Mouse (Mus musculus) embryonic facial prominence, embryonic 13.5 days (tissue): ENCODE measurements around the gene Snai3. TPM values are rescaled to one million over a fixed set of nuclear protein-coding genes. Genes with fewer than 3 reads are reported as not detected.

ENCODE experiments used
- ATAC-seq: fragments of 200-750 bp; cut with Nextera tagmentation; 2 replicates; pipeline ENCODE4 v1.8.0; 2017; ENCODE audit warnings: low read depth; ENCODE audit not compliant: insufficient number of reproducible peaks, insufficient read depth, low FRiP score, low TSS enrichment
- H3K27ac ChIP-seq: fragments of 300-500 bp; sonication (generic); 2 replicates; pipeline ENCODE4 v1.5.1; 2015; ENCODE audit warnings: moderate library complexity, mild to moderate bottlenecking, inconsistent platforms
- H3K27me3 ChIP-seq: fragments of 300-500 bp; sonication (generic); 2 replicates; pipeline ENCODE4 v1.6.1; 2015; ENCODE audit warnings: mild to moderate bottlenecking, inconsistent platforms
- H3K36me3 ChIP-seq: fragments of 300-500 bp; sonication (generic); 2 replicates; pipeline ENCODE4 v1.6.1; 2015; ENCODE audit warnings: mild to moderate bottlenecking, inconsistent platforms
- H3K4me1 ChIP-seq: fragments of 300-500 bp; sonication (generic); 2 replicates; pipeline ENCODE4 v1.6.1; 2015; ENCODE audit warnings: inconsistent platforms
- H3K4me2 ChIP-seq: fragments of 300-500 bp; sonication (generic); 2 replicates; pipeline ENCODE4 v1.6.1; 2015; ENCODE audit warnings: moderate library complexity, mild to moderate bottlenecking, inconsistent platforms
- H3K4me3 ChIP-seq: fragments of 300-500 bp; sonication (generic); 2 replicates; pipeline ENCODE4 v1.5.1; 2015; ENCODE audit warnings: mild to moderate bottlenecking, inconsistent platforms
- H3K9ac ChIP-seq: fragments of 300-500 bp; sonication (generic); 2 replicates; pipeline ENCODE4 v1.6.1; 2015; ENCODE audit warnings: mild to moderate bottlenecking, inconsistent platforms
- H3K9me3 ChIP-seq: fragments of 300-500 bp; sonication (generic); 2 replicates; pipeline ENCODE4 v1.6.1; 2016; ENCODE audit warnings: inconsistent platforms
- WGBS: fragments of 180-500 bp; shearing (Covaris S2); methylation state at CpG from one replicate; pipeline ENCODE4 v1.1.7; 2015; ENCODE audit warnings: mixed read lengths; 5-methylcytosine and 5-hydroxymethylcytosine counted together
- polyA plus RNA-seq: library from polyadenylated mRNA; unstranded; fragments of >200 nt; fragmentation: Nextera tagmentation; extraction: Ambion mirVana; gene quantifications from 2 replicates; pipeline ENCODE4 v1.2.1, GENCODE M21; 2015

Snai3 gene
- polyA plus RNA-seq, result 1.2 TPM in 2 replicates

GRCm38 (mm10) chr8:122460524-122461472 is at the start of gene Snai3:
Gene Snai3 (minus strand): TSS chr8:122460733.
- ATAC-seq, result peak; percentile 60; the same call in 1 of the 2 replicates
- H3K4me3 ChIP-seq, result peak within 1 kb of the TSS; percentile 28
- 2% methylated on average over 56 of the region's 56 CpGs for WGBS

GRCm38 (mm10) chr8:122500856-122501255 is 40.3 kb upstream of the Snai3 start:
- 31% methylated on average over 10 of the region's 10 CpGs for WGBS
- H3K9ac ChIP-seq, result no peak overlapping the region
- no peak overlapping the region for H3K4me2 ChIP-seq
- no peaks in the 10 kb centered on the region for H3K27me3 ChIP-seq
- no peaks in the 10 kb centered on the region for H3K4me1 ChIP-seq
- H3K27ac ChIP-seq, result no peak overlapping the region
- no peaks in the 10 kb centered on the region for H3K9me3 ChIP-seq
- no peak overlapping the region for H3K4me3 ChIP-seq
- no peak for ATAC-seq
- H3K36me3 ChIP-seq, result peaks cover 68% of the 10 kb centered on the region

More at GRCm38 (mm10) chr8:122460524-122461472, at the start of gene Snai3:
- Histone ChIP-seq H3K4me2 (peak within 1 kb of the TSS; percentile 56), H3K9ac (peak within 1 kb of the TSS; percentile 37; the same call in 1 of the 2 replicates), H3K27me3 (peaks cover 70% of the 10 kb centered on the region), H3K36me3 (peaks cover 11% of the 10 kb centered on the region), H3K4me1 (peaks cover 27% of the 10 kb centered on the region), H3K9me3 (no peaks in the 10 kb centered on the region), H3K27ac (no peak within 1 kb of the TSS)

GRCm38 (mm10) chr8:122497912-122498311 is 37.4 kb upstream of the Snai3 start:
- Histone ChIP-seq H3K27ac (no peak overlapping the region), H3K27me3 (no peaks in the 10 kb centered on the region), H3K36me3 (peaks cover 85% of the 10 kb centered on the region), H3K9ac (no peak overlapping the region; the same call in 1 of the 2 replicates), H3K4me3 (no peak overlapping the region), H3K4me1 (no peaks in the 10 kb centered on the region), H3K9me3 (no peaks in the 10 kb centered on the region), H3K4me2 (no peak overlapping the region)
- no peak for ATAC-seq
- 65% methylated on average over 17 of the region's 17 CpGs for WGBS

- no peaks in the 10 kb centered on the region for H3K4me1 ChIP-seq
- no peak overlapping the region for H3K4me3 ChIP-seq
- H3K4me2 ChIP-seq, result no peak overlapping the region
- no peak overlapping the region for H3K27ac ChIP-seq
- H3K9me3 ChIP-seq, result no peaks in the 10 kb centered on the region
- WGBS, result 90% methylated on average over 12 of the region's 12 CpGs
- H3K9ac ChIP-seq, result no peak overlapping the region; the same call in 1 of the 2 replicates
- H3K27me3 ChIP-seq, result no peaks in the 10 kb centered on the region
- ATAC-seq, result no peak
- H3K36me3 ChIP-seq, result peaks cover 92% of the 10 kb centered on the region
Measured at GRCm38 (mm10) chr8:122497016-122497734, 36.6 kb upstream of the Snai3 start.

GRCm38 (mm10) chr8:122488387-122488786 is 27.9 kb upstream of the Snai3 start:
- no peaks in the 10 kb centered on the region for H3K9me3 ChIP-seq
- peaks cover 97% of the 10 kb centered on the region for H3K36me3 ChIP-seq
- no peak for ATAC-seq
- H3K9ac ChIP-seq, result no peak overlapping the region
- no peak overlapping the region for H3K4me3 ChIP-seq
- H3K27ac ChIP-seq, result no peak overlapping the region
- no peaks in the 10 kb centered on the region for H3K27me3 ChIP-seq
- WGBS, result 91% methylated on average over 9 of the region's 9 CpGs
- no peaks in the 10 kb centered on the region for H3K4me1 ChIP-seq
- no peak overlapping the region for H3K4me2 ChIP-seq

GRCm38 (mm10) chr8:122484831-122485230 is 24.3 kb upstream of the Snai3 start:
- no peak for ATAC-seq
- Histone ChIP-seq H3K9ac (no peak overlapping the region), H3K27me3 (no peaks in the 10 kb centered on the region), H3K4me1 (no peaks in the 10 kb centered on the region), H3K27ac (no peak overlapping the region), H3K4me3 (no peak overlapping the region), H3K4me2 (no peak overlapping the region), H3K36me3 (peaks cover 97% of the 10 kb centered on the region), H3K9me3 (no peaks in the 10 kb centered on the region)
- 89% methylated on average over 12 of the region's 12 CpGs for WGBS

- Histone ChIP-seq H3K36me3 (peaks cover 97% of the 10 kb centered on the region), H3K9ac (no peak overlapping the region), H3K9me3 (no peaks in the 10 kb centered on the region), H3K27ac (no peak overlapping the region), H3K4me2 (no peak overlapping the region), H3K27me3 (no peaks in the 10 kb centered on the region), H3K4me3 (no peak overlapping the region), H3K4me1 (no peaks in the 10 kb centered on the region)
- whole genome bisulfite sequencing, result 94% methylated on average over 7 of the region's 7 CpGs
- ATAC-seq, result no peak
Measured at GRCm38 (mm10) chr8:122483877-122484276, 23.3 kb upstream of the Snai3 start.

- WGBS, result 90% methylated on average over 8 of the region's 8 CpGs
- ATAC-seq, result no peak
- Histone ChIP-seq H3K4me2 (no peak overlapping the region), H3K4me1 (no peaks in the 10 kb centered on the region), H3K9ac (no peak overlapping the region), H3K27ac (no peak overlapping the region), H3K27me3 (no peaks in the 10 kb centered on the region), H3K36me3 (peaks cover 96% of the 10 kb centered on the region), H3K4me3 (no peak overlapping the region), H3K9me3 (no peaks in the 10 kb centered on the region)
Measured at GRCm38 (mm10) chr8:122482448-122482847, 21.9 kb upstream of the Snai3 start.

- WGBS, result under 1% methylated on average over 96 of the region's 103 CpGs
- peak; percentile 81 for ATAC-seq
Measured at GRCm38 (mm10) chr8:122475580-122476320, 15.2 kb upstream of the Snai3 start, which contains the start of the genes Rnf166 and Ctu2. Gene Rnf166 (minus strand): TSS chr8:122476064. Gene Ctu2 (plus strand): TSS chr8:122476143.

GRCm38 (mm10) chr8:122474951-122475560 is 14.5 kb upstream of the Snai3 start:
- peak overlapping the region; percentile 95 for H3K4me2 ChIP-seq
- H3K27ac ChIP-seq, result peak overlapping the region; percentile 81
- no peaks in the 10 kb centered on the region for H3K9me3 ChIP-seq
- H3K27me3 ChIP-seq, result no peaks in the 10 kb centered on the region
- H3K4me1 ChIP-seq, result peaks cover 26% of the 10 kb centered on the region
- H3K9ac ChIP-seq, result peak overlapping the region; percentile 96
- H3K36me3 ChIP-seq, result peaks cover 56% of the 10 kb centered on the region
- peak overlapping the region; percentile 100 for H3K4me3 ChIP-seq
- 8% methylated on average over 16 of the region's 16 CpGs for WGBS
- no peak for ATAC-seq

More at GRCm38 (mm10) chr8:122475580-122476320, 15.2 kb upstream of the Snai3 start, which contains the start of the genes Rnf166 and Ctu2:
- Histone ChIP-seq H3K27me3 (no peaks in the 10 kb centered on the region), H3K4me3 (peak within 1 kb of the TSS; percentile 100), H3K4me2 (peak within 1 kb of the TSS; percentile 95), H3K9me3 (no peaks in the 10 kb centered on the region), H3K4me1 (peaks cover 26% of the 10 kb centered on the region), H3K36me3 (peaks cover 54% of the 10 kb centered on the region), H3K9ac (peak within 1 kb of the TSS; percentile 96), H3K27ac (peak within 1 kb of the TSS; percentile 81)
